22 mouse cellular contexts compared by ENCODE assay signal in genomic region chr6:72225686-72226085, GRCm38 (mm10). TPM values are rescaled to one million over a fixed set of nuclear protein-coding genes. Genes with fewer than 3 reads are reported as not detected.
DNase-seq lines count a peak whose midpoint lies in the region; ATAC-seq and TF ChIP-seq lines count a peak whose summit lies in the region.
"Had no signal": no experiment of that assay in that cellular context is flagged by ENCODE, and none has a peak within 500 bp of the region (broad histone marks: within the 10 kb centered on the region; RNA-seq: fewer than 3 reads in every experiment).

No protein-coding gene starts in this region.

- ATAC-seq in liver, embryonic 12.5 days: no peak
- ATAC-seq: forebrain, embryonic 14.5 days; forebrain, embryonic 16.5 days had no signal

- WGBS in liver, adult 2 months: 50% methylated on average over 3 of the region's 3 CpGs
- 47% methylated on average over 3 of the region's 3 CpGs for WGBS in liver, embryonic 12.5 days (ENCODE audit: insufficient replicate concordance)
- 57% methylated on average over 3 of the region's 3 CpGs for WGBS in lung, adult 2 months

- H3K9me3 ChIP-seq in liver, embryonic 12.5 days (replicated peaks): no peaks in the 10 kb centered on the region
- H3K9me3 ChIP-seq: embryonic facial prominence, embryonic 13.5 days; embryonic facial prominence, embryonic 15.5 days; forebrain, embryonic 10.5 days; forebrain, embryonic 12.5 days had no signal

- TF ChIP-seq POLR2A in liver, adult 2 months (IDR thresholded peaks at IDR 0.05; ENCODE audit: extremely low read depth, insufficient read depth, low read length): no peak
- no peak for TF ChIP-seq POLR2A in lung, adult 2 months (IDR thresholded peaks at IDR 0.05; ENCODE audit: borderline replicate concordance, extremely low read depth, low read depth, low read length)

- peak; percentile 29 for DNase-seq in liver, adult 2 months (ENCODE audit: extremely low read depth, low read depth, low spot score)
- peak; percentile 47 for DNase-seq in lung, postnatal 25 days (ENCODE audit: low spot score)
- DNase-seq in lung, adult 2 months: no peak
- DNase-seq: adrenal gland, adult 2 months; adrenal gland, postnatal 10 days; adrenal gland, postnatal 25 days; cerebellum, adult 11 months; cerebellum, adult 18-20 months; cerebellum, adult 8-10 months; cerebellum, adult 9-11 months; cerebellum, postnatal 14 days; cerebellum, postnatal 36 days; embryo, embryonic 11 days had no signal

- H3K27me3 ChIP-seq in liver, adult 2 months (ENCODE audit: control insufficient read depth, insufficient read depth, low read length): no peaks in the 10 kb centered on the region
- peaks cover 86% of the 10 kb centered on the region for H3K27me3 ChIP-seq in liver, embryonic 12.5 days (replicated peaks)

- H3K4me3 ChIP-seq in liver, adult 2 months (ENCODE audit: insufficient read depth, low read depth, low read length): no peak overlapping the region
- H3K4me3 ChIP-seq in liver, embryonic 12.5 days: no peak overlapping the region
- H3K4me3 ChIP-seq in lung, adult 2 months (replicated peaks; ENCODE audit: extremely low read depth, low read depth, low read length): no peak overlapping the region
- H3K4me3 ChIP-seq: embryonic facial prominence, embryonic 13.5 days; embryonic facial prominence, embryonic 15.5 days; erythroblast, embryonic 14.5 days; forebrain, embryonic 10.5 days; forebrain, embryonic 12.5 days had no signal

- peaks cover 36% of the 10 kb centered on the region; the same call in 1 of the 2 replicates for H3K79me2 ChIP-seq in liver, adult 2 months (ENCODE audit: control insufficient read depth, insufficient read depth, low read length)

- TF ChIP-seq CTCF in liver, adult 2 months (IDR thresholded peaks at IDR 0.05; ENCODE audit: low read depth, low read length): no peak
- TF ChIP-seq CTCF in lung, adult 2 months (IDR thresholded peaks at IDR 0.05; ENCODE audit: insufficient read depth, low read length): no peak

- peaks cover 27% of the 10 kb centered on the region for H3K4me1 ChIP-seq in liver, adult 2 months (ENCODE audit: control insufficient read depth, insufficient read depth, low read length)
- peaks cover 12% of the 10 kb centered on the region; the same call in 1 of the 2 replicates for H3K4me1 ChIP-seq in liver, embryonic 12.5 days
- 0 out of 2 replicates have a peak, but pooled peaks cover 3% of the 10 kb centered on the region for H3K4me1 ChIP-seq in lung, adult 2 months (ENCODE audit: control insufficient read depth, insufficient read depth, low read length)

- no peak overlapping the region for H3K27ac ChIP-seq in liver, adult 2 months (replicated peaks; ENCODE audit: insufficient read depth, low read depth, low read length)
- no peak overlapping the region for H3K27ac ChIP-seq in liver, embryonic 12.5 days
- H3K27ac ChIP-seq: embryonic facial prominence, embryonic 13.5 days; embryonic facial prominence, embryonic 15.5 days; forebrain, embryonic 10.5 days; forebrain, embryonic 12.5 days had no signal

- H3K4me2 ChIP-seq in liver, embryonic 12.5 days: no peak overlapping the region
- H3K4me2 ChIP-seq: embryonic facial prominence, embryonic 13.5 days; embryonic facial prominence, embryonic 15.5 days; forebrain, embryonic 12.5 days had no signal

- H3K36me3 ChIP-seq in liver, adult 2 months (ENCODE audit: control insufficient read depth, insufficient read depth, low read length): no peaks in the 10 kb centered on the region
- H3K36me3 ChIP-seq in liver, embryonic 12.5 days: no peaks in the 10 kb centered on the region
- H3K36me3 ChIP-seq: embryonic facial prominence, embryonic 13.5 days; embryonic facial prominence, embryonic 15.5 days; forebrain, embryonic 10.5 days; forebrain, embryonic 12.5 days had no signal

- H3K9ac ChIP-seq in liver, adult 2 months (ENCODE audit: low read depth, low read length): no peak overlapping the region
- no peak overlapping the region for H3K9ac ChIP-seq in liver, embryonic 12.5 days
- H3K9ac ChIP-seq: embryonic facial prominence, embryonic 13.5 days; embryonic facial prominence, embryonic 15.5 days; forebrain, embryonic 12.5 days had no signal

RNA-seq across cellular contexts. Expression of gene Atoh8, which starts 9.7 kb away (rescaled TPM):
- 5.1 and 15.4 TPM in 2 replicates for total RNA-seq in liver, adult 2 months (2014; rRNA removed)
- 22.9 and 28.7 TPM in 2 replicates for polyA plus RNA-seq in liver, adult 2 months (2012; rRNA removed)
- polyA plus RNA-seq in liver, embryonic 12.5 days (2016; fragmentation: Nextera tagmentation; extraction: Ambion mirVana): 2.0 and 2.1 TPM in 2 replicates
- 26.4 and 26.7 TPM in 2 replicates for polyA plus RNA-seq in lung, adult 2 months (2012; rRNA removed)
- total RNA-seq: MEL had no signal
- polyA plus RNA-seq: erythroblast, embryonic 14.5 days had no signal
